Mouse (Mus musculus) CH12.LX (cell line): ENCODE measurements at regions not wholly inside any gene's neighbourhood (a gene's known extent, or its start where the extent isn't known, plus 50 kb on each side); places are given as distances from the start of the nearest gene placed in this dataset.

Experiments
- DNase-seq: peaks from one replicate; pipeline ENCODE4 v3.0.0-alpha.2; 2013; ENCODE audit errors: extremely low read depth
- H3K27ac ChIP-seq: 2 replicates; pipeline ENCODE4 v1.5.1; 2012; ENCODE audit warnings: low read depth, mild to moderate bottlenecking, control low read depth, moderate library complexity; ENCODE audit not compliant: insufficient read depth
- H3K27me3 ChIP-seq: replicated peaks from 2 replicates; pipeline ENCODE3; 2012; ENCODE audit warnings: inconsistent platforms
- H3K36me3 ChIP-seq, 2 experiments: replicated peaks in 1 of 2; 2 replicates each; pipeline versions ENCODE3 to v1.6.1; 2012; ENCODE audit warnings: inconsistent platforms in 1 of 2, low read length in 1 of 2, mild to moderate bottlenecking in 1 of 2, mixed read lengths in 1 of 2, moderate library complexity in 1 of 2; ENCODE audit not compliant: control insufficient read depth in 1 of 2, insufficient read depth in 1 of 2
- H3K4me1 ChIP-seq, 2 experiments: 2 replicates each; pipeline ENCODE4 v1.6.1; 2012; ENCODE audit warnings: inconsistent platforms in 1 of 2, moderate library complexity in 1 of 2; ENCODE audit not compliant: insufficient read depth in 2 of 2, control insufficient read depth in 1 of 2
- H3K4me2 ChIP-seq: 2 replicates; pipeline ENCODE4 v1.6.1; 2012; ENCODE audit warnings: low read depth, mild to moderate bottlenecking, control low read depth; ENCODE audit not compliant: poor library complexity, insufficient read depth, severe bottlenecking
- H3K4me3 ChIP-seq, 3 experiments: fragments of 150-350 bp in 1 of 3; sonication (generic) in 1 of 3; replicated peaks in 1 of 3; 2 replicates each; pipeline versions ENCODE3 to v1.5.1; 2011 to 2012; ENCODE audit warnings: low read depth in 2 of 3, low read length in 2 of 3, mild to moderate bottlenecking in 2 of 3, moderate library complexity in 2 of 3, control low read depth in 1 of 3, improper control_type of control experiment in 1 of 3, inconsistent platforms in 1 of 3, mixed read lengths in 1 of 3; ENCODE audit not compliant: poor library complexity in 1 of 3
- H3K79me2 ChIP-seq: replicated peaks from 2 replicates; pipeline ENCODE4 v1.6.1; 2012; ENCODE audit warnings: mild to moderate bottlenecking, moderate library complexity; ENCODE audit not compliant: control insufficient read depth, poor library complexity, insufficient read depth, severe bottlenecking; ENCODE audit errors: extremely low read depth
- H3K9ac ChIP-seq: 2 replicates; pipeline ENCODE4 v1.6.1; 2012; ENCODE audit warnings: low read depth, mild to moderate bottlenecking, control low read depth, moderate library complexity; ENCODE audit not compliant: insufficient read depth
- H3K9me3 ChIP-seq: replicated peaks from 2 replicates; pipeline ENCODE3; 2012; ENCODE audit warnings: low read length, inconsistent platforms, mixed read lengths
- CHD1 ChIP-seq: IDR thresholded peaks from 2 replicates; pipeline ENCODE4 v1.6.1; 2012; ENCODE audit warnings: low read depth, low read length, improper control_type of control experiment, inconsistent platforms
- CHD2 ChIP-seq: IDR thresholded peaks from 2 replicates; pipeline ENCODE4 v1.6.1; 2011; ENCODE audit warnings: low read length, improper control_type of control experiment
- ETS1 ChIP-seq: conservative IDR thresholded peaks from 2 replicates; pipeline ENCODE4 v1.6.1; 2012; ENCODE audit warnings: low read depth, mild to moderate bottlenecking, inconsistent platforms, low read length, improper control_type of control experiment, moderate library complexity
- GABPA ChIP-seq: IDR thresholded peaks from 2 replicates; pipeline ENCODE4 v1.6.1; 2012; ENCODE audit warnings: low read depth, low read length, improper control_type of control experiment, inconsistent platforms; ENCODE audit not compliant: insufficient replicate concordance
- IRF4 ChIP-seq: IDR thresholded peaks from 2 replicates; pipeline ENCODE4 v1.6.1; 2014; ENCODE audit warnings: low read depth, mild to moderate bottlenecking, inconsistent platforms, low read length, improper control_type of control experiment
- KAT2A ChIP-seq: IDR thresholded peaks from 2 replicates; pipeline ENCODE4 v1.6.1; 2012; ENCODE audit warnings: low read length, improper control_type of control experiment, inconsistent platforms; ENCODE audit not compliant: insufficient replicate concordance
- MAZ ChIP-seq: IDR thresholded peaks from 2 replicates; pipeline ENCODE4 v1.6.1; 2012; ENCODE audit warnings: low read depth, mild to moderate bottlenecking, inconsistent platforms, low read length, improper control_type of control experiment, moderate library complexity
- MEF2A ChIP-seq: IDR thresholded peaks from 2 replicates; pipeline ENCODE4 v1.6.1; 2014; ENCODE audit warnings: low read depth, mild to moderate bottlenecking, inconsistent platforms, low read length, improper control_type of control experiment, borderline replicate concordance
- MXI1 ChIP-seq: IDR thresholded peaks from 2 replicates; pipeline ENCODE4 v1.6.1; 2011; ENCODE audit warnings: mild to moderate bottlenecking, low read depth, low read length, improper control_type of control experiment
- NELFE ChIP-seq: IDR thresholded peaks from 2 replicates; pipeline ENCODE4 v1.6.1; 2011; ENCODE audit warnings: low read depth, low read length, improper control_type of control experiment
- NRF1 ChIP-seq: IDR thresholded peaks from 2 replicates; pipeline ENCODE4 v1.6.1; 2014; ENCODE audit warnings: low read depth, mild to moderate bottlenecking, inconsistent platforms, low read length, improper control_type of control experiment, moderate library complexity
- POLR2AphosphoS2 ChIP-seq: IDR thresholded peaks from 2 replicates; pipeline ENCODE4 v1.6.1; 2011; ENCODE audit warnings: low read depth, low read length, improper control_type of control experiment
- RAD21 ChIP-seq: IDR thresholded peaks from 2 replicates; pipeline ENCODE4 v1.6.1; 2011; ENCODE audit warnings: low read depth, mild to moderate bottlenecking, low read length, improper control_type of control experiment, moderate library complexity
- RCOR1 ChIP-seq: conservative IDR thresholded peaks from 2 replicates; pipeline ENCODE4 v1.6.1; 2012; ENCODE audit warnings: low read depth, mild to moderate bottlenecking, inconsistent platforms, low read length, improper control_type of control experiment
- SIN3A ChIP-seq: IDR thresholded peaks from 2 replicates; pipeline ENCODE4 v1.6.1; 2012; ENCODE audit warnings: low read length, improper control_type of control experiment, inconsistent platforms
- SMC3 ChIP-seq: IDR thresholded peaks from 2 replicates; pipeline ENCODE4 v1.6.1; 2011; ENCODE audit warnings: low read depth, low read length, improper control_type of control experiment
- TBP ChIP-seq: conservative IDR thresholded peaks from 2 replicates; pipeline ENCODE4 v1.6.1; 2011; ENCODE audit warnings: low read depth, low read length, improper control_type of control experiment
- UBTF ChIP-seq: IDR thresholded peaks from 2 replicates; pipeline ENCODE4 v1.6.1; 2012; ENCODE audit warnings: low read depth, mild to moderate bottlenecking, inconsistent platforms, low read length, improper control_type of control experiment, moderate library complexity
- ZMIZ1 ChIP-seq: IDR thresholded peaks from 2 replicates; pipeline ENCODE4 v1.6.1; 2012; ENCODE audit warnings: low read depth, mild to moderate bottlenecking, inconsistent platforms, low read length, improper control_type of control experiment
- ZNF384 ChIP-seq: IDR thresholded peaks from 2 replicates; pipeline ENCODE4 v1.6.1; 2012; ENCODE audit warnings: low read depth, low read length, improper control_type of control experiment, inconsistent platforms
- dilution Hi-C: fragments of 300-500 bp; cut with MboI; formaldehyde crosslinking; loops from 2 replicates; pipeline ENCODE4 v1.14.3; 2020; ENCODE audit warnings: low sequenced_read_pairs; ENCODE audit not compliant: extremely low pct_unique_long_range_greater_than_20kb, extremely low pct_ligation_motif_present
- in situ Hi-C: fragments of 300-500 bp; cut with MboI; formaldehyde crosslinking; loops from 3 replicates; pipeline ENCODE4 v1.14.3; 2019; ENCODE audit warnings: low sequenced_read_pairs, low pct_ligation_motif_present, low pct_unique_long_range_greater_than_20kb, mixed read lengths

DNA sequence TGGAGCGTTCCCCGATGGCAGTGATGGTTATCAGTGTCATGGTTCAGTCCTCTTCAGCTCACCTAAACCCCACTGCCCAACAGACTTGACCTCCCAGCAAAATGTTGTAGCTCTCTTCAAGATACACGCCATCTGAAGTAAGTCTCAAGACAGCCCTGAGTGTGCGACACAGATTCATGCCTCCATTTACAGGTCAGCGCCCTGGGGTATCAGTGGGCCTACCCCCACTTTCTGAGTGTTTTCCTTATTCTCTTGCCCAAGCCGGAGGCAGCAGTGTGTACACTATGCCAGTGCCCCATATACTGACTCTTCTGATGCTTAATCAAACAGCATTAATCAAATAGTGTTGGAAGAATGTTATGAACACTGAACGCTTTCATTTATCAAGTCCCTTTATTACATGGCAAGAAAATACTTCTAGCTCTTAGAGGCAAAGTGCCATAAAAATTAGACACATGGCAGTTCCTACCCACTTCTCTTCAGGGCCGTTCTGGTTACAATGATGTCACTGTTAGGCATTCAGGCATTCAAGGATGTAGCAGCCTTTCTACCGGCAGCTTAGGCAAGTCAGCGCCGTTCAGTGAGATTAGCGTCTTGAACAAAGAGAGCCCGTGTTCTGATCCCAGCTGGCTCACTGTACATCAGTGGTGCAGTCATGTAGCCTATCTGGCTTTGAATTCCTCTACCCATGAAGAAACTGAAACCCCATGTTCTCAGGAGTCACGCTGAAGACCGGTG is 109.6 kb upstream of the Arhgap5 start:
- Histone ChIP-seq H3K9me3 (no peaks in the 10 kb centered on the region), H3K79me2 (no peaks in the 10 kb centered on the region), H3K4me1 (peaks cover 5 to 15% of the 10 kb centered on the region in 2 experiments; a peak in 3 of 4 replicates)
- in situ Hi-C loops: loop anchor here (25.0 kb wide), 1 partner anchor 218 kb away; no protein-coding TSS in a partner anchor
- TF ChIP-seq CHD1 (no peak), GABPA (no peak), CHD2 (no peak), MAZ (no peak), ZMIZ1 (no peak), POLR2AphosphoS2 (no peak), SMC3 (no peak), UBTF (no peak), ZNF384 (no peak), TBP (no peak), ETS1 (no peak), NRF1 (no peak), KAT2A (no peak), RCOR1 (no peak), SIN3A (no peak), IRF4 (no peak), MXI1 (no peak)
- TF ChIP-seq, all 38 proteins: peak for 0
- Histone ChIP-seq H3K36me3 (no peaks in the 10 kb centered on the region), H3K27ac (no peak overlapping the region), H3K27me3 (no peaks in the 10 kb centered on the region), H3K4me2 (no peak overlapping the region), H3K9ac (no peak overlapping the region), H3K4me3 (no peak overlapping the region)
- dilution Hi-C loops: no loop called here
- no peak for DNase-seq

DNA sequence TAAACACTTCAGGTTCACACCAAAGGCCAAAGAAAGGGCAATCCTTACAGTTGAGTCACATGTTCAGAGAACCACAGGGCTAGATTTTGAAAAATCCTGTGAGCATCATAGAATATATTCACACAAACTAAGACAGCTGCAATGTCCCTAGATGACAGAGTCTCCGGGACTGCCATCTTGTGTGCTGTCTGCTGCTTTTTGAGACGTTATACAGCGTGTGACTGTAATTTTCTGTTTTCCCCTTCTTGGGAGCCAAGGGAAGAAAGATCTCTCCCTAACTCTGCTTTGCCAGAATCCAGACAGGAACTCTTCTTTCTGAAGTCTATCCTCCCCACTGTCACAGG is 109.1 kb upstream of the Arhgap5 start:
- Histone ChIP-seq H3K27me3 (no peaks in the 10 kb centered on the region), H3K4me2 (no peak overlapping the region), H3K36me3 (no peaks in the 10 kb centered on the region), H3K9ac (no peak overlapping the region), H3K9me3 (no peaks in the 10 kb centered on the region), H3K79me2 (no peaks in the 10 kb centered on the region), H3K4me1 (peaks cover 5 to 15% of the 10 kb centered on the region in 2 experiments; a peak in 3 of 4 replicates), H3K27ac (no peak overlapping the region), H3K4me3 (no peak overlapping the region)
- in situ Hi-C loops: loop anchor here (25.0 kb wide), 1 partner anchor 218 kb away; no protein-coding TSS in a partner anchor
- TF ChIP-seq MAZ (no peak), RCOR1 (no peak), POLR2AphosphoS2 (no peak), MEF2A (no peak), RAD21 (no peak), NELFE (no peak), SMC3 (no peak)
- DNase-seq: no peak
- dilution Hi-C loops: no loop called here
